Mouse (Mus musculus) right cerebral cortex, postnatal 14 days (tissue): ENCODE results near the gene Arhgap22.

Experiments
- DNase-seq: peaks from one replicate; pipeline ENCODE4 v3.0.0; 2022

The Arhgap22 gene

DNA sequence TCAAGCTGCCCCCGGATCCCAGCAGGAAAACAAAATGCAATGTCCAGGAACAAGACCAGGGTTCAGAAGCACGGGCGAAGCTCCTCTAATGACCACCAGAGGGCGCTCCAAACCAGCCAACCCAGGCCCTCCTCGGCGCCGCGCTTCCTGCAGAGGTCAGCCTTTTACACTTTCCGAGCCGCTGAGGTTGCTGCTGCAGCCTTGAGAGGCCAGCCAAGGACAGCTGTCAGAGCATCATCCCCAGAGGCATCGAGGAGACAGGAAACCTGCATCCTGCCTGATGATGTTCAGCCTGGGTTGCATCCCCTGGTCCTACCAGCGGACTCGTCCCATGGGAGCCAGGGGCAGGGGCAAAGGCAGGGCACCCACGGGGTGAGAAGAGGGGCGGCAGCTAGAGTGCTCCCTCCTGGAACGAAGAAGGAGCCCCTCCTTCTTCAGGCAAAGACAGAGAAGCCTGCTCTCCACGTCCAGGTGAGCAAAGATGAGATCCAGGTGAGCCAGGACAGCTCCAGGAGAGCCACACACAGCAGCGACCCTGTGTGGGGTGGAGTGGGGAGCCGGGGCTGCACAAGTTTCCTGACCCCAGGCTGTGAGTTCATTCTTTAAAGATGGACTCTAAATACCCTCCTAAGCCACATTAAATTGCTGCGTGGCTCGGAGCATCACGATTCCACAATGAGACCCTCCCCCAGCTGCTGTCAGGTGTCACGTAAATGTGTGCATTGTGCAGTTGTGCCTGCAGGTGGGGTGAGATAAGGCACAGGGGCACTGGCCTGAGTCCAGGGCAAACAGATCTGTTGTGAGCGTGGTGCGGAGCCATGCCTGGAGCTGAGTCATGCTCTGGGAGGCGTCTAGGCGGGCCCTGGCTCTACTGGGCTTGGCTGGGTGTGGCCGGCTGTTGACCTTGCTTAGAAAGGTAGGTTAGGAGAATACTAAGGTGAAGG is at the start of gene Arhgap22:
Arhgap22 (plus strand) TSS at position 204 of the 944 bp plus-strand sequence.
- DNase-seq, result peak; percentile 91

GRCm38 (mm10) chr14:33168750-33169149 is 45.1 kb upstream of the Arhgap22 start:
- no peak for DNase-seq

DNA sequence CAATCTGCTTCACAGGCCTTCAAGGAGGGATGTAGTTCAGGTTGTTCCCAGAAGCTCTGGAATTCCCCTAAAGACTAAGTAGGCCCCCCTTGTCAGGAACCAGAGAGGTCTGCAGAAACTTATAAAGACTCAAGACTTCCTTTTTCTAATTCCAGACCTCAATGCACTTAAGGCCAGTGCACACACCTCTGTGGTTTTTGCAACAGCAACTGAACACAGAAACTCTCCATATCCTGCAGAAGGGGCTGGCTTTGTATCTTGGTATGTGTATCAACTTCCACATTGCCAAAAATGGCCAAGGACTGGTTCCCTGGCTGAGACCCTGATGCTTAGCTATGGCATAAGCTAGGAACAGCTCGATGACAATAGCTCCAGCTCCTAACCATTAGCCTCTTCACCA is 41.9 kb upstream of the Arhgap22 start:
- no peak for DNase-seq

GRCm38 (mm10) chr14:33175059-33175821 is 38.6 kb upstream of the Arhgap22 start:
- no peak for DNase-seq

- DNase-seq, result no peak
These were observed 33.7 kb upstream of the Arhgap22 start for GRCm38 (mm10) chr14:33180102-33180501.

GRCm38 (mm10) chr14:33185068-33185800 is 28.6 kb upstream of the Arhgap22 start, which contains the start of gene Wdfy4:
Gene Wdfy4 (minus strand): TSS chr14:33185508.
- DNase-seq, result no peak

DNA sequence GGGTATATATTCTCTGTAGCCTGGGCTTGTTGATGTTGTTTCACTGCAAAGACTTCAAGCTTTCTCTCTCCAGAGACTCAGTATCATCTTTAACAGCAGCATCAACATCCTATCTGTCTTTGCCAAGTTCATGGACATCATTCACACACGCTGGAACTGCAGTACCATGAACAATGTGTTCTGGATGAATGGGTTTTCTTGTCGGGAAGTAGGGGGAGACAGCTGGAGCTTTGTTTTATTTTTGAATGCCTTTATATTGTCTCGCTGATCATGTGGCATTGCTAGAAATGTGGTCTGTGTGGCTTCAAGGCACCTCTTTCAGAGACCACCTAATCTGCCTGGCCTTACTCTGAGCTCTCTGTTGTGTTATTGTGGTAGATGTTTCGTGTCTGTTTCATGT is 26.6 kb upstream of the Arhgap22 start:
- no peak for DNase-seq

DNA sequence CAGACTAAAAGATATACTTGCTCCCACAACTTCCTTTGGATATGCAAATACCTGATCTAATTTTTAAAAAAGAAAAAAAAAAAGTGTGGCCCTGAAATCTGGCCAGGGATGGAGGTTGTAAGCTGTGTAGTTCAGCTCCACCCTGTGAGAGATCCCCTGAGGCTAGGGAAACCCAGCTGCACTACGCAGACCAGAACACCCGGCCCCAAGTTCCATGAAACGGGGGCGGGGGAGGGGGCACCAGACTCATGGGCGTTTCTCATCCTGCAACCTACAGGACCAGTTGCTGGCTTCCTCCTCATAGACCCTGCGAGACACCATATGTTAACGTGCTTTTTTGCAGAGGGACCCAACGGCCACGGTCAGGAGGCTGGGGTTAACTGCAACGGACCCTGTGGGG is 24.6 kb upstream of the Arhgap22 start:
- no peak for DNase-seq

DNA sequence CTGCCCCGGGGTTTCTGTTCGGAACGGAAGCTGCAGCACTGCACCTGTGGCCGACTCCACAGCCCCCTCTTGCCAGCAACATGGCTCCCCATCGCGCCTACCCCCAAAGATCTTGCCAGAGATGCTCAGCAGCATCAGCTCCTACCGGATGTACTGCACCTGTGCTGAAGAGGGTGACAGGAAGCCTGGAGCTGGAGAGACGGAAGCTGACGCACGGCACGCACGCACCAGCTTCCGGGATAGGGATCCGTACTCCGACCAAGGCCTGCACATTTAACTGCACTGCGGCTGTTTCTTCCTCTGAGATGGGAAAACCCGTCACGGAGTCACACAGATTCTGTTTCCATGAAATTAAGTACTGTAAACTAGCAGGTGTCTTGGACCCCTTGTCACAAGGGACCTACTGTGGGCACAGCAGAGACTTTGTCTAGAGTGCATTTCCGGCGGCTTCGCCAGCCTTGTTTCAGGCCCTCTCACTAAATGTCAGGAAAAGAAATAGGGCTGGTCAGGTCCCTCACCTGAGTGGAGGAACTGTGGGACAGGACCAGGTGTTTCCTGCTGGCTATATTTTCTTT is 23.9 kb upstream of the Arhgap22 start:
- no peak for DNase-seq

GRCm38 (mm10) chr14:33190646-33191045 is 23.2 kb upstream of the Arhgap22 start:
- DNase-seq, result no peak

DNA sequence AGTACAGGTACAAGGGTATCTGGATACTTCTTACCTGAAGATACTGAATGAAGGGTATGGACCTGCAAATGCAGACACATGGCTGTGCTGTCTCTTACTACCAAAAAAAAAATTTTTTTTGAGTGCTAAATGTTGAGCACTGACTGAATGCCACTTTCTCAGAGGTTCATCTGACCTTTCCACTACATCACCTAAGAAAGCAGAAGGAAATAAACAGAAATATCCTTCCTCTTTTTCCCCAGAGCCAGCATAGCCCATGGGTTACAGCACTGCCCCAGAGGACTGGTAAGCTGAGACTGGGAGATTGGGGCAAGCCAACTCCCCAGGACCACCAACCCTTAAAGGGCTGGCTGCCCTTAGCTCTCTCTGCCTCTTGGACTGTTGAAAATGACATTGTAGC is 20.1 kb upstream of the Arhgap22 start:
- DNase-seq, result no peak

DNA sequence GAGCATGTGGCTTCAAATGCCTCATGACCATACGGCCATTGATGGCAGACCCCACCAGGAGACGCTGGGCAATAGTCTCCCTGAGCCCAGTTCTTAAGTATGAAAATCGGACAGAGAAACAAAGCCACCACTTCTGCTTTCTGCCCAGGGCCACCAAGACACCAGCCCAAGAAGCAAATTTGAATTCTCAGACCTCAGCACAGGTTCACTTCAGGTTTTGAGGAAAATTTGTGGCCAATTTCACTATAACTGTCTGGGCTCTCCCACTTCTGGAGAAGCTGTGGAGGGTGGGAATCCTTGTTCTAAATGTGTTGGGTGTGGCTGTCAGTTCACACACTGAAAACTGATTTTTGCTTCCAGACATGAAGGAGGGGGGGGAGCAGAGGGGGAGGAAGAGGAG is 19.6 kb upstream of the Arhgap22 start:
- DNase-seq, result no peak

DNA sequence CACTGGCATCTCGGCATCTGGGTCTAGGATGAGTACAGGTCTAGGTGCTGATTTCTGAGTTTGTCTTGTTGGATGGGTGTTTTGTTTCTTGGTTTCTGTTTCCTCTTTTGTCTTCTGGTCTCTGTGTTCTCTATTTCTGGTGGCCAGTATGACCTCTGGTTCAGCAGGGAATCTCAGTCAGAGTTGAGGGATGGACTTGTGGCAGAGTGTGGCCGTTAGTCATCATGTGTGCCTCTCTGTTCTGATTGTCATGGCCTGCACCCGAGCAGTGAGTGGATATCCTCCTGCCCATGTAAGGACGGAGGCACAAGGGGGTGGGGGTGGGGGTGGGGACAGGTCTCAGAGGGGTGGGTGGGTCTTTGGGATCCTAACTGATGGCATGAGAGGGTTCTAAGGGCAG is 11.7 kb upstream of the Arhgap22 start:
- no peak for DNase-seq

GRCm38 (mm10) chr14:33202885-33203284 is 10.9 kb upstream of the Arhgap22 start:
- DNase-seq, result no peak

DNA sequence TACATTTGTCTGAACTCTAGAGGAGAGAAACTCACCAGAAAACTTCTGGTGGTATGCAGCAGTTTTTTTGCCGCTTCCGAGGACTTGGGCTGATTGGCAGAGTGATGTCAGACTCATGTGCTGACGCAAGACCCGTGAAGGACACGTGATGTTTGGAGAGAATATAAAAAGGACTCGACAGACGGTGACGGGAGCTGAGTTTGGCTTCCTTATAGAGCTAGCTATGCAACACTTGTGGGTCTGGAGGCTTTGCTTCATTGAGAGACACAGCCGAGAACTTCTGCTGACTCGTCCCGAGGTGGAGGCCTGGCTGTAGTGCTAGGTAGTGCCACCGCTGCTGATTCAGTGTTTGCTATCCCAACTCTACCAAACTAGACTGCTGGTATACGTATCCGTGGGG is 10.0 kb upstream of the Arhgap22 start:
- DNase-seq, result no peak

DNA sequence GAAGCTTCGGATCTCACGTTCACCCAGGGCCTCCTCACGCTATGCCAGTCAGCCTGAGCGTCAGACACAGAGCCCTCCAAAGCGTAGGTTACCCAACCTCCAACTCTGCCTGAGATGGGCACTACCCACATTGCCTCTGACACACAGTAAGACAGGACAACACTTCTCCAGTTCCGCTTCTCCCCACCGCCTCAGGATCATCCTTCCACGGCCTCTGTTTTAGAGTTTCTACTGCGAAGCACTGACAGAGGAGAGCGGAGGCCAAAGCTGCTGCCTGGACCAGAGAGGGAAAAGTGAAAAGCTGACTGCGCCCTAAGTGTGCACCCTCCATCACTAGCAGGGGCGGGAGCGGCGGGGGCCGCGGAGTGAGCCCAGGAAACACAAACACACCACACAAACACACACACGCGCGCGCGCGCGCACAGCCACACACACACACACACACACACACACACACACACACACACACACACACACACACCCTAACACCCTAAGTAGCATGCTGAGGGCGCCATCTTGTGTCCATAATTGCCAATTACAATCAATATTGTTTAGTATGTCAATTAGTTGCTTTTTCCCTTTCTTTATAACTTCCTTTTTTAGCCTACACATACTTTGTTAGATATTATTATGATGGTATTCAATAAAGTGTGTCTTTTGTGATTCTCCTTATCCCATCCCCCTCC is 8.4 kb upstream of the Arhgap22 start:
- no peak for DNase-seq

DNA sequence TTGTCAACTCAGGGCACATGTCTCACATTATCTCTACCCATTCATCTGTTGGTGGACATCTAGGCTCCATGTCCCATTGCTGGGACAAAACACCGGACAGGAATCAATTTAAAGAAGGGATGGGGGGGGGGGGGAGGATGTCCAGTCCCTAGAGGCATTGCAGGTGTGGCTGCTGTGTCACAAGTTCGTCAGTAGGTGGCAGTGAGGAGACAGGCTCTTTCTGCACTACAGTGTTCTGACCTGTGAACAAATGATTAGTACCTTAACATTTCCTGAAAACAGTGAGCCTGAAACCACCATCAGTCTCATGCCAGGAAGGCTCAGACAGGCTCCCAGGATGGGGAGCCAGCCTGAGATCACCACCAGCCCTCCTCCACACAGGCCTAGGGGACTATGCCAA is 6.8 kb upstream of the Arhgap22 start:
- DNase-seq, result no peak

DNA sequence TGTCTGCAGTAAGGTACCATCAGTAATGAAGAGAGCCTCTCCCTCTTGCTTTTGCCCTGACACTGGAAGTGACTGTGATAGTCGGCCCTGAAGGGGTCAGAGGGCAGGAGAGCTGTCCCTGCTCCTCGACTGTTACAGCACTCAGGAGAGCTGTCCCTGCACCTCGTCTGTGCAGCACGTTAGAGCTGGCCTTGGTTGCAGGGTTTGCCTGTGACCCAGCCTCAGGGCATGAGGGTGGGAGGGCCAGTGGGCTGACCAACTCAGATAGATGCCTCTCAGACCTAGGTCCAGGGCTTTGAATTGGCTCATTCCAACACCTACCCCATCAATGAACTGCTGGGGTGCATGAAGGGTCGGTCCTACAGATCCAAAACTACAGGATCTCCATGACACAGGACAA is 5.5 kb upstream of the Arhgap22 start:
- no peak for DNase-seq

GRCm38 (mm10) chr14:33210806-33211205 is 3.0 kb upstream of the Arhgap22 start:
- no peak for DNase-seq

GRCm38 (mm10) chr14:33212271-33212957 is 1.4 kb upstream of the Arhgap22 start:
- DNase-seq, result no peak

- no peak for DNase-seq
These were observed 892 bp upstream of the Arhgap22 start for GRCm38 (mm10) chr14:33212958-33213309.

DNA sequence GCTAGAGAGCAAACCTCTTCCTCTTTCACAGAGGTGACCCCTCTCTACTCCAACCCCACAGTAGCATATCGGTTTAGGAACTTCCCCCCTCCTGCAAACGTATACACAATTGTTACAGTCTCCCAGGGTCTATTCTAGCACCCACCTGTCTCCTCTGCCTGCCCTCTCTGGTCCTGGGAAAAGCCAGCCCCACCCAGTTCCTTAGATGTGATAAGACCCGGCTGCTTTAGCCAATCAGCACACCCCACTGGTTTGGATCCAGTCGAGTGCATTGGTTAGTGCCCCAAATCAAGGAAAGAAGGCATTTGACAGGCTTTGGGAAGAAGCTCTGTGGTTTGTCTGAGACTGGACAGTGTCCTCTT is 922 bp downstream of the Arhgap22 start:
- no peak for DNase-seq
